Mouse (Mus musculus) kidney, postnatal 0 days (tissue): ENCODE measurements at regions not wholly inside any gene's neighbourhood (a gene's known extent, or its start where the extent isn't known, plus 50 kb on each side); places are given as distances from the start of the nearest gene placed in this dataset.

Experiments
- ATAC-seq: fragments of 200-750 bp; cut with Nextera tagmentation; replicated peaks from 2 replicates; pipeline ENCODE4 v1.8.0; 2017; ENCODE audit warnings: low read depth, moderate number of reproducible peaks, moderate TSS enrichment, moderate library complexity; ENCODE audit not compliant: low FRiP score
- DNase-seq: peaks from one replicate; pipeline ENCODE4 v3.0.0-alpha.2; 2016; ENCODE audit warnings: low spot score
- H3K27ac ChIP-seq: fragments of 300-500 bp; sonication (generic); 2 replicates; pipeline ENCODE4 v1.5.1; 2014; ENCODE audit warnings: mild to moderate bottlenecking
- H3K27me3 ChIP-seq: fragments of 300-500 bp; sonication (generic); 2 replicates; pipeline ENCODE4 v1.6.1; 2014; ENCODE audit warnings: low read length, mixed read lengths; ENCODE audit not compliant: insufficient read depth
- H3K36me3 ChIP-seq: fragments of 300-500 bp; sonication (generic); 2 replicates; pipeline ENCODE4 v1.6.1; 2014; ENCODE audit warnings: low read length, mixed read lengths; ENCODE audit not compliant: insufficient read depth
- H3K4me1 ChIP-seq: fragments of 300-500 bp; sonication (generic); replicated peaks from 2 replicates; pipeline ENCODE4 v1.6.1; 2014; ENCODE audit warnings: antibody characterized with exemption, low read length, mixed read lengths; ENCODE audit not compliant: insufficient read depth
- H3K4me2 ChIP-seq: fragments of 300-500 bp; sonication (generic); 2 replicates; pipeline ENCODE4 v1.6.1; 2014; ENCODE audit warnings: mild to moderate bottlenecking, low read length, moderate library complexity, mixed read lengths
- H3K4me3 ChIP-seq: fragments of 300-500 bp; sonication (generic); replicated peaks from 2 replicates; pipeline ENCODE4 v1.5.1; 2014; ENCODE audit warnings: low read depth, low read length
- H3K9ac ChIP-seq: fragments of 300-500 bp; sonication (generic); 2 replicates; pipeline ENCODE4 v1.6.1; 2014; ENCODE audit warnings: low read depth, low read length
- H3K9me3 ChIP-seq: fragments of 300-500 bp; sonication (generic); replicated peaks from 2 replicates; pipeline ENCODE4 v1.6.1; 2016; ENCODE audit warnings: low read length, inconsistent platforms, mixed read lengths
- CTCF ChIP-seq: IDR thresholded peaks from 2 replicates; pipeline ENCODE4 v1.5.1; 2016; ENCODE audit warnings: antibody characterized with exemption, low read depth, mild to moderate bottlenecking, moderate library complexity
- WGBS: fragments of 180-500 bp; shearing (Covaris S2); extraction: QIAGEN DNeasy Blood & Tissue Kit; methylation state at CpG from one replicate; pipeline ENCODE4 v1.1.7; 2014; 5-methylcytosine and 5-hydroxymethylcytosine counted together

DNA sequence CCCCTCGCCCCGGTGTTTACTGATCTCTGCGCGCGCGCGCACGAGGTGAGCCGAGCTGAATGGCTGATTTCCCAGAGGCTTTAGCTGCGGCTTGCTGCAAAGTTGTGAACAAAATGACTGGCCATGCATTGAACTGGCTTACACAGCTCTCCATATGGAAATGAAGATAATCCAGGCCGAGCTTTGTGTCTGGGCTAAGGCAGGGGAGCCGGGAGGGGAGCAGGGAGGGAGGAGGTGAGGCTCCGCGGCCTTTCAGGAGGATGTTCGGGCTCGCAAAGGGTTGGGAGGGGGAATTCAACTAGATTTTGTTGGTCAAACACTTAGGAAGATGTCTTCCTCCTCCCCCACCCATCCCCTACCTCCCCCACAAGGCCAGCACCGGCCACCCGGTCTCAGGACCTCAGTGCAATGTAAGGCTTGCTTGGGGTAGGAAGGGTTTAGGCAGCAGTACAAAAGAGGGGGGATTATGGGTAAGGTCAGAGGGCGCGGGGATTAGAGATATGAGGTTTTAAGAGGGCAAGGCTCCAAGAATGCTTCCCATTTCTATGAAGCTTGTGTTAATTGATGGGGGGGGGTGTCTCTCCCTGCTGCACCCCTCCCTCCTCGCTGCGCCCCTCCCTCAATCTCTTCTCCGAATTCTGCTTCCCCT lies 143.3 kb upstream of the Lhx5 start:
- no peaks in the 10 kb centered on the region for H3K36me3 ChIP-seq
- H3K4me1 ChIP-seq, result no peaks in the 10 kb centered on the region
- no peak overlapping the region for H3K9ac ChIP-seq
- H3K27me3 ChIP-seq, result no peaks in the 10 kb centered on the region
- H3K27ac ChIP-seq, result no peak overlapping the region
- H3K4me2 ChIP-seq, result no peak overlapping the region
- DNase-seq (no peak), ATAC-seq (no peak)
- WGBS, result 17% methylated on average over 23 of the region's 23 CpGs
- H3K9me3 ChIP-seq, result no peaks in the 10 kb centered on the region
- TF ChIP-seq CTCF, result no peak
- H3K4me3 ChIP-seq, result no peak overlapping the region

- 55% methylated on average over 16 of the region's 16 CpGs for WGBS
- Histone ChIP-seq H3K36me3 (no peaks in the 10 kb centered on the region), H3K9ac (no peak overlapping the region), H3K4me2 (no peak overlapping the region), H3K9me3 (no peaks in the 10 kb centered on the region), H3K4me3 (no peak overlapping the region), H3K27me3 (no peaks in the 10 kb centered on the region), H3K4me1 (no peaks in the 10 kb centered on the region), H3K27ac (no peak overlapping the region)
- TF ChIP-seq CTCF, result no peak
- no peak for ATAC-seq
- DNase-seq, result no peak
These were observed 136.9 kb upstream of the Lhx5 start for GRCm38 (mm10) chr5:120294526-120295078.

DNA sequence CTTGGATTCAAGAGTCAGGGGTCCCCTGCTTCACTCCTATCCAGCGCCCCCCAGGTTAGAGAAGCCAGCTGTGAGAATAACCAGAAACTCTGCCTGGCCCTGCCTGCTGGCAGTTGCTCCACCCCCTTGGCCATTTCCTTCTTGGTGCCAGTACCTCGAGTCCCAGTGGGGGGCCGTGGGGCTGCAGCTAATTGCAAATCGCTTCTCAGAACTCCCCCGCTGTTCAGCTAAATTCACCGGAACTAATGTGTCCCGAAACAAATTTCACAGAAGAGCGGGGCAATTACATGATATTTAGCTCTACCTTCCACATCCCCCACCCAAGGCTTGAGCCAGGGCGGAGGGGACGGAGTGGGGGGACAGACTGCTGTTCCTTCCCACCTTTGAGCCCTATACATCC lies 134.3 kb upstream of the Lhx5 start:
- no peak for DNase-seq
- H3K27me3 ChIP-seq, result peaks cover 16% of the 10 kb centered on the region
- WGBS, result 7% methylated on average over 10 of the region's 10 CpGs

GRCm38 (mm10) chr5:120297665-120298282 lies 133.7 kb upstream of the Lhx5 start:
- Histone ChIP-seq H3K4me3 (no peak overlapping the region), H3K9me3 (no peaks in the 10 kb centered on the region), H3K4me1 (no peaks in the 10 kb centered on the region), H3K4me2 (no peak overlapping the region), H3K27ac (no peak overlapping the region), H3K27me3 (peaks cover 22% of the 10 kb centered on the region), H3K9ac (no peak overlapping the region), H3K36me3 (no peaks in the 10 kb centered on the region)
- DNase-seq, result no peak
- TF ChIP-seq CTCF, result no peak
- 42% methylated on average over 3 of the region's 3 CpGs for WGBS
- no peak for ATAC-seq

More for the DNA sequence above, 134.3 kb upstream of the Lhx5 start:
- Histone ChIP-seq H3K4me3 (no peak overlapping the region), H3K36me3 (no peaks in the 10 kb centered on the region), H3K4me2 (no peak overlapping the region), H3K27ac (no peak overlapping the region), H3K4me1 (no peaks in the 10 kb centered on the region), H3K9me3 (no peaks in the 10 kb centered on the region), H3K9ac (no peak overlapping the region)
- no peak for ATAC-seq
- TF ChIP-seq CTCF, result no peak

DNA sequence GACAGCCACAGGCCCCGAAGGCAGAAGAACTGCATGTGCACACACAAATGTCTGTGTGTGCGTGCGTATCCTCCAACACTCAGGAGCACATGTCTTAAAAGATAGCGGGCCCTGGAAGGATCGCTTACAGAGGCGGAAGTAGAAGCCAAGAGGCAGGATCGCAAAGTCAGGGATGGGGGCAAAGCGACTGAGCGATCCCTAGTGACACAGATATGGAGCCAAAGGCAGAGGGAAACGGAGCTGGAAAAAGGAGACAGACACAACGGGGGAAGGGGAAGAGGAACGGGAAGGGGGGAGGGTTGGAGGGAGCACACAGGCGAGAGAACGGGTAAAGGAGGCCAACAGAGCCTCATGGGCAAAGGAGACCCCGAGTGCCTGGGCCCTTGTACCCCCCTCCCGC lies 129.8 kb upstream of the Lhx5 start:
- Histone ChIP-seq H3K4me3 (peak overlapping the region; percentile 23; the same call in 1 of the 2 replicates), H3K9me3 (no peaks in the 10 kb centered on the region)

GRCm38 (mm10) chr5:120302307-120302706 lies 129.2 kb upstream of the Lhx5 start:
- DNase-seq (no peak), ATAC-seq (peak; percentile 15; the same call in 1 of the 2 replicates)
- H3K4me1 ChIP-seq, result no peaks in the 10 kb centered on the region
- peak overlapping the region; percentile 23 for H3K4me3 ChIP-seq
- H3K4me2 ChIP-seq, result peak overlapping the region; percentile 51
- H3K9me3 ChIP-seq, result no peaks in the 10 kb centered on the region
- WGBS, result under 1% methylated on average over 47 of the region's 47 CpGs
- H3K36me3 ChIP-seq, result no peaks in the 10 kb centered on the region
- no peak overlapping the region for H3K27ac ChIP-seq
- H3K9ac ChIP-seq, result no peak overlapping the region
- no peak for TF ChIP-seq CTCF
- peaks cover 36% of the 10 kb centered on the region for H3K27me3 ChIP-seq

More for the DNA sequence above, 129.8 kb upstream of the Lhx5 start:
- Histone ChIP-seq H3K4me2 (peak overlapping the region; percentile 51), H3K36me3 (no peaks in the 10 kb centered on the region), H3K27me3 (peaks cover 36% of the 10 kb centered on the region), H3K4me1 (no peaks in the 10 kb centered on the region), H3K27ac (no peak overlapping the region), H3K9ac (no peak overlapping the region)
- ATAC-seq (no peak), DNase-seq (no peak)
- WGBS, result 6% methylated on average over 16 of the region's 16 CpGs
- TF ChIP-seq CTCF, result no peak
